Mouse (Mus musculus) granulocyte monocyte progenitor cell, adult 5-6 weeks (primary cell): ENCODE measurements around the gene Bsn. TPM values are rescaled to one million over a fixed set of nuclear protein-coding genes. Genes with fewer than 3 reads are reported as not detected.
A peak's percentile ranks its signal among the peaks of the same experiment; 100 is the strongest.

Experiments
- ATAC-seq: replicated peaks from 2 replicates; pipeline ENCODE4 v1.8.0; 2016; ENCODE audit warnings: mild to moderate bottlenecking, moderate TSS enrichment, inconsistent platforms; ENCODE audit not compliant: poor library complexity, severe bottlenecking
- total RNA-seq, 2 experiments: library from RNA; stranded (forward) in 1 of 2; stranded (reverse) in 1 of 2; fragments of 200-712, 200-1000 nt in 1 of 2; fragments of >200 nt in 1 of 2; fragmentation: Nextera tagmentation in 1 of 2; gene quantifications; 2 replicates each; pipeline ENCODE4 v1.2.3; 2014 to 2017

Bsn gene
- total RNA-seq, 2 experiments from 2014 or later, result 3.7 to 6.2 TPM

- peak; percentile 85 for ATAC-seq
Measured at GRCm38 (mm10) chr9:108104766-108105548, 85.2 kb downstream of the Bsn start.

- no peak for ATAC-seq
Measured at GRCm38 (mm10) chr9:108099619-108100018, 90.6 kb downstream of the Bsn start.

- ATAC-seq, result no peak
Measured at GRCm38 (mm10) chr9:108095949-108096712, 94.1 kb downstream of the Bsn start.

GRCm38 (mm10) chr9:108095518-108095917 is 94.7 kb downstream of the Bsn start:
- peak; percentile 39 for ATAC-seq

DNA sequence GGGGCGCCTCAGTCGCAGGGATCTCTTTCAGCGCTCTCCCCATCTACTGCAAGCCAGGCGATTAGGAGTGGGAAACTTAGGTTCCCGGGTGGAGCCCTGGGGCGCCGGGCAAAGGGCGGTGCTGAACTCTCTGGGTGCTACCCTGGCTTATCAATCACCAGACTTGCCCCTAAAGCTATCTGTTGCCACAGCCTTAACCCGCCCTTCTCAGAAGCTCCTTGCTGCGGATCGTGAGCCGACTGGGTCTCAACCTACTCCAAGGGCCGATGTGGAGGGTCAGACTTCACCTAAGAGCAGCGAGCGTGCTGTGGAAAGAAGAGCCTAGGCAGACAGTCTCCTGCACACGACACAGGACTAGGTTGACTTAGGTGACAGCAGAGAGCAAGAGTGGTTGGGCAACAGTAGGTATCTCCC is 95.2 kb downstream of the Bsn start:
- ATAC-seq, result no peak

GRCm38 (mm10) chr9:108094184-108094941 is 95.8 kb downstream of the Bsn start, which contains the start of gene Apeh:
Gene Apeh, minus strand, starts transcription at chr9:108094606.
- ATAC-seq, result peak; percentile 88

DNA sequence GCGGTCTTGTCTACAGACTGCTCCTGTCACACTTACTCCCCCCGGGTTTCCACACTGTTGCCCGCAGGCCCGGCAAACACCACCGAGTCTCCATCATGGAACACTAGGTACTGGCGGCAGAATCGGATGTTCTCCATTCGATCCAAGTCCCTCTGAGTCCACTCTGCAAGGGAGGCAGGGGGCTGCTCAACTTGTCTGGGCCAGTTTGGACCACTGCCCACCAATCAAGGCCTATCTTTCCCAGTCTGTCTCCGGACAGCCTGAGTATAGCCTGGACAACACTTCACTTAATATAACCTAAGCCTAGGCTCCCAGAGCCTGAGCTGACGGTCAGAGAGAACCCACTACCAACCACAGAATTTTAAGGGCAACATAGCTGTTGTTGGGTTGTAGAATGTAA is 96.6 kb downstream of the Bsn start:
- no peak for ATAC-seq

GRCm38 (mm10) chr9:108090611-108091120 is 99.5 kb downstream of the Bsn start:
- ATAC-seq, result no peak

- ATAC-seq, result no peak
Measured at GRCm38 (mm10) chr9:108085261-108085660, 104.9 kb downstream of the Bsn start.

- ATAC-seq, result no peak
Measured at GRCm38 (mm10) chr9:108083561-108083960, 106.6 kb downstream of the Bsn start.

DNA sequence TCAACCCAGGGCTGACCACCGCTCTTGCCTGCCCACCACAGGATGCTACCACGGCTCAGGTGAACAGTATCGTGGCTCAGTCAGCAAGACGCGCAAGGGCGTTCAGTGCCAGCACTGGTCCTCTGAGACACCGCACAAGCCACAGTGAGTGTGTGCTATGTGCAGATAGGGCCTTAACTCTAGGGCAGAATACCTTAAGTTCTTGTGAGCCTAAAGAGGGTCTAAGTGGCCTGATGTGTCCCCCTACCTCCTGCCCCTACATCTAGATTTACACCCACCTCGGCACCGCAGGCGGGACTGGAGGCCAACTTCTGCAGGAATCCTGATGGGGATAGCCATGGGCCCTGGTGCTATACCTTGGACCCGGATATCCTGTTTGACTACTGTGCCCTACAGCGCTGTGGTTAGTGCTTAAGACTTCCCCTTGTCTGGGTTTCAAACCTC is 107.2 kb downstream of the Bsn start, which contains the start of gene Rnf123:
TSS of gene Rnf123 (minus strand) at position 359 of the 444 bp plus-strand sequence.
- peak; percentile 35 for ATAC-seq

DNA sequence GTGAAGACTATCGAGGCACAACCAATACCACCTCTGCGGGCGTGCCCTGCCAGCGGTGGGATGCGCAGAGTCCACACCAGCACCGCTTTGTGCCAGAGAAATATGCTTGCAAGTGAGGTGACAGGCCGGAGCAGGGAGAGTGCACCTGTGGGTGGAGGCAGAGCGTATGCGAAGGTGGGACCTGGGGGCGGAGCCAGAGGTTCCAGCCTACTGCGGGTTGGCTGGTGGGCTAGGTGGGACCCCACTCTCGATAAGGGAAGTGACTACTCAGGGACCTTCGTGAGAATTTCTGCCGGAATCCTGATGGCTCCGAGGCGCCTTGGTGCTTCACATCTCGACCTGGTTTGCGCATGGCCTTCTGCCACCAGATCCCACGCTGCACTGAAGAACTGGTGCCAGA is 107.6 kb downstream of the Bsn start:
- 0 out of 2 replicates have a peak, but pooled peaks have one; percentile 4 for ATAC-seq

- peak; percentile 21 for ATAC-seq
Measured at GRCm38 (mm10) chr9:108080168-108080567, 110.0 kb downstream of the Bsn start, which contains the start of gene Mst1. Gene Mst1, plus strand, starts transcription at chr9:108080436.

DNA sequence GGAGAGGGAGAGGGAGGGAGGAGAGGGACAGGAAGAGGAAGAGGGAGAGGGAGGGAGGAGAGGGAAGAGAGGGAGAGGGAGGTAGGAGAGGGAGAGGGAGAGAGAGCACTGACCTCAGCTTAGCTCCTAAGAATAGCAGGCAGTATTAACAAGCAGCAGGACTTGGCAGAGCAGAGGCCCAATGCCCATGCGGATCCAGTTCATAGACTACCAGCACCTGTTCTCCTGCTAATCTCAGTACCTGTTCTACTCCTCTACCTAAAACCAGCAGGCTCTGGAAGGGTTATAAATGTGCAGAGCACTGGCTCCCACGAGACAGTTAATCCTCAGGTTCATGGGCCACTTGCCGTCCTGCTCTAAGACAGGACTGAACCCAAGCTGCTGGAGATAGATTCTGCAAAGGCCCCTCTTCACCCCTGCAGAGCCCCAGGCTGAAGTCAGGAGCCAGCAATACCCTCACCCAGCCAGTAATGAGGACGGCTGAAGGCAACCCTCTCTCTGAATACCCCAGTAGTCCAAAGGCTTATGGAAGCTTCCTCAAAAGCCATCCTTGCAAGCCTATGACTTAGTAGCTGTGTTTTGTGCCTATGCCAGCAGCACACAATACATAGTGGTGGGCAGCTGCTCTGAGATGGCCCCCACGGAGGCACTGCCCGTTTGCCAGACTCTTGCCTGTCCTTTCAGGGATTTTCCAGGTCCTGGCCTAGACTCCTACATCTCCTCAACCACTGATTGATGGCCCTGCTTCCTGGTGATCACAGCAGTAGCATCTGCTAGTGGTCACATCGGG is 116.8 kb downstream of the Bsn start:
- no peak for ATAC-seq

DNA sequence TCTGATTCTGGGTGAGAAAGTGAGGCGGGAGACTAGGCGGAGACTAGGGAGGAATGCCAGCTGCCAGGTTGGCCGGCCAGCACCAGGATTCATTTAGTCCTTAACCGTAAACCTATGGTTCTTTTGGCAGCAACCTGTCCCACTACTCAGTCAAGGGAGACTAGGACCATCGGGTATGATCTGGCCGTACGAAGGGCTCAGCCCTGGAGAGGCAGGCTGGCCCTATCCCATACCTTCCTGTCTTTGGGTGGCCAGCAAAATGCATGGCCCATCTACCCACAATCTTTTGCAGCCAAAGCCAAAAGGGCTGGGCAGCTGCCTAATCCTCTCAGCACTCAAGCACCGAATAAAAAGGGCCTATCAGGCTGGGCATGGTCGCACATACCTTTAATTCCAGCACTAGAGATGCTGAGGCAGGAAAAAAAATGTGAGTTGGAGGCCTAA is 117.7 kb downstream of the Bsn start:
- no peak for ATAC-seq

- ATAC-seq, result no peak
Measured at GRCm38 (mm10) chr9:108071801-108072200, 118.4 kb downstream of the Bsn start.

GRCm38 (mm10) chr9:108069529-108069928 is 120.7 kb downstream of the Bsn start:
- ATAC-seq, result no peak

DNA sequence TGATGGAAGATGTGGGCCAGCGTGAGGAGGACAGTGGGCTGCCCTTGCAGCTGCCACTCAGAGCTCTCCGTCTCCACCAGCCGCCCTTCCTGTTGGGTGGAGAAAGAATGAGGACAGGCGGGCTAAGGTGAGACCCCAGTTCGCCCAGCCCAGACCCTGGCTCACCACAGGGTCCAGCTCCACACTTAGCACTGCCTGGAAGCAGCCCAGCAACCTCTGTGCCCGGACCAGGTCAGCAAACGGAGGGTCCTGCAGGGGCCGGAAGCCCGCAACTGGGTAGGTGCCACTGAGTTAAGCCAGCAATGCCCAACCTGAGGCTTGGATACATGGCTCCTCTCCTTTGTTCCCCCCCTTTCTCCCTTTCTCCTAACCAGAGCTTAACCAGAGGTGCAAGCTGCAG is 121.2 kb downstream of the Bsn start:
- ATAC-seq, result no peak

DNA sequence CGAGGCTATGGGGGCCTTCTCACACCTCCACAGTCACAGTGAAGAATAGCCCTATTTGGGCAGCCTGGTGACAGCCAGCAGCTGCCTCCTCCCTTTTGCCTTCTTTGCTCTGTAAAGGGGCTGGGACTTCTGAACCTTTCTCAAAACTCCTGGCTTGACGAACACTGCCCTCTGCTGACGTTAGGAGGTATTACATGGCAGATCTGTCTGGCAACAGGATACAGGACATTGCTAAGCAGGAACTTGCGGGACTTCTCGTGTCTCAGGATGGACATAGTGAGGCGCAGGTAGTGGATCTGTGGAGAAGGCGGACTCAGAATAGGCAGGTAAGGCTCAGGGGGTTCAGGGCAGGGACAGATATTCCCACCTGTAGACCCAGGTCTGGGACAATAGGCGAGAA is 122.3 kb downstream of the Bsn start:
- ATAC-seq, result peak; percentile 76
